Mouse (Mus musculus) fibroblast of lung, adult 2 months (primary cell): ENCODE measurements at regions not wholly inside any gene's neighbourhood (a gene's known extent, or its start where the extent isn't known, plus 50 kb on each side); places are given as distances from the start of the nearest gene placed in this dataset.

ENCODE experiments used
- DNase-seq: peaks from one replicate; pipeline ENCODE4 v3.0.0-alpha.2; 2011; ENCODE audit warnings: low read depth

DNA sequence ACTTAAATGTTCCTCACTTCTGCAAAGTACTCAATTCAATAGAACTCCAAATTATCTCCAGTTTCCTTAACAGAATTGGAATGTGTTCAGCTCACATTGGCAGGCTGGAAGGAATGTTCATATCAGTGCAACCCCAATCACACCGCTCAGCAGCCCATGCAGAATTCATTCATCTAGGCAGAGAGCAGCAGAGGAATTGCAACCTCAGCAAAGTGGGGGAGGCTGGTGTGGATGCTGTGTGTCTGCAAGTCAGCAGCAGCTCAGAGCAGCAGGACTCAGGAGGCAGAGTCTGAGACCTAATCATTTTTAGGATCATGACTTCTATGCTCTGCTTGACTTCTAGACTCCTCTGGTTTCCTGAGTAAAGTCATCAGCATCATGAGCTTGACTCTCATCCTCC is 100.7 kb upstream of the Chrna7 start:
- no peak for DNase-seq

DNA sequence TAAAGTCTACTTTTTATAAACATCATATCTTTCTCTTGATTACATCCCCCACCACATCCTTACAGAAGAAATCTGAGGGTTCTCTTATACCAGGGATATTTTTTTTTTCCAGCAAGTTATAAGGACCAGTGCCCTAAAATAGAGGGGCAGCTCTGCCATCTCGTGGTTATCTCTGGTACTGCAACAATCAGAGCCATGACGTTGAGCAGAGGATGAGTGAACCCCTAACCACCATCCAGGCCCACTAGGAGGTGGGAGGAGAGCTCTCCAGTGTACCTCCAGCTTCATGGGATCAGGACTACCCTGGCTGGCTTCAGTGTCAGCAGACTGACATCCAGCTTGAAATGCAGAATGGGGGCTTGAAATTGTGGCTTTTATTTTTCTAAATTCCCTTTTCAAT is 107.2 kb upstream of the Chrna7 start:
- no peak for DNase-seq

DNA sequence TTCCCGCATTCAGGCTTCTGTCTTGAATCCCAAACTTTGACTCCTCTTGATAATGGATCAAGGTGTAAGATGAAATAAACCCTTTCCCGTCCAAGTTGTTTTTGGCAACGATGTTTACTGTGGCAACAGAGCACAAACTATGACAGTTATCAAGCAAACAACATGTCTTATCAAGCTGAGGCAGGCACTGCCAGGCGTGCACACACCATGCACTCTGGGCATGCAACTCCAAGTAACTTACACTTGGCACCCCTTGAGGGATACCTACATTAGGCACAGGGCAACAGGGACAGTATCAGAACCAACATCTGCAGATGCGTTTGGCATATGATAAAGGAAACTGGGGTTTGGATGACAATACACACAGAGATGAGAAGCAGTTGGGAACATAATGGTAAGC is 108.8 kb upstream of the Chrna7 start:
- DNase-seq = no peak

DNA sequence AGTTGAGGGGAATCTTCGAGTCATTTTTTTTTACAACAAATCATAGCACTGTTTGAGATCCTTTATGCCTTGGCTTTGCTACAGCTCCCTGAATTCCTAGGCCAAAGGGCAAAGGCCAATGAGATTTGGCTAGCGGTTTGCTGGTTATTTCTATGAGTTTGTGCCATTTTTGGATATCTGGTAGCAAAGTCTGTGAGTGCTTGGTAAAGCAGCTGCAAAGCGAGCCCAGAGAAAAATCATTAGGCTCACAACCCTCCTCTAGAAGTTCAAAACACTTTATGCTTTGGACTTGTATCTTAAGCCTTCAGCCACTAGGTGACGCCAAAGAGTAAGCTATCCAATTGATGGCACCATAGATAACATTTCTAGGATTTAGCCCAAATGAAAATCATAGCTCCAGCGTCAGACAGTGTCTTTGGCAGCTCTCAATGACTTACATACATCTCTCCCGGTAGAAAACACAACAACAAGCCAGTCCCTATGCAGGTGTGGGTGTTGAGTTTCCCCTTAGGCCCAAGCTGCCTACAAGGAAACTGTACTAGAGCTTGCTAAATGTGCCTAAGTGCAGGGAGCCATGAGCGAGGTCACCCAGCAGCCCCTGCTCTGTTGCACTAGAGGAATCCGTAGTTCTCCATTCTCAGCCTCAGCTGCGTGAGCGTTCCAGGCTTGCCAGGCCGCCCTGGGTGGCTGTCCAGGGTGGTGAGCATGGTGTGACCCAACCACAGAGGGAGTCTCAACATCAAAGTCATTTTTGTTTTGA is 109.8 kb upstream of the Chrna7 start:
- peak; percentile 5 for DNase-seq

DNA sequence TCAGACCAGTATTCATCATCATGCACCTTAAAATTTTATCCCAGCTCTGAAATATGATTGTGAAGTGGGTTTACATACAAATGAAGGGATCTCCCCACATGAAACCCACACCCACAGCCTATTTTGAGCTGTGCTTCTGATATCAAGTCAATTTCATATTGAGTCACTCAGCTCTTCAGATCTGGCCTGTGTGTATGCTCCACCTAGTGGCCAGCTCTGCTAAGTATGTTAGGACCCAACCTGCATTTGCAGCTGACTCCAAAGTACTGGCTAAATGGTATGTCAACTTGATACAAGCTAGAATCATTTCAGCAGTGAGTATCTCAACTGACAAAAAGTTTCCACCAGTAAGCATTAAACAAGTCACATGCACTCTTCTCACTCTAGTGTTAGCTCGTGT is 109.4 kb upstream of the Otud7a start:
- DNase-seq = no peak

DNA sequence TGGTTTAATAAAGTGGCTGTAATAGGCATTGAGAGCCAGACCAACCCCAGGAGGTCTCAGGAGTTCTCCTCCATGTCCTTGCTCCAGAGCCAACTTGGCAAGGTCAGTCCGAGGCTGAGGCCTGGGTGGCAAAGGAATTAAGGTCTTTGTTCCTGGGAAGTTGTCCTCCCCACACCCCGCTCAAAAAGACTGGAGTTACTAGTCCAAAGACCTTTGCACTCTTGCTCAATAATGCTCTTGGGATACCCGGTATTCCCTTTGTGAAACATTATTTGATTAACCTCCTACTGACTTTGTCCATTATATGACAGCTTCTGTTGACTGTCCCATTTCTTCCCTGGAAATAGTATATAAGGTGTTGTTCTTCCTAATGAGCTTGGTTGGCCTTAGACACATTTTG is 108.5 kb upstream of the Otud7a start:
- DNase-seq = no peak

DNA sequence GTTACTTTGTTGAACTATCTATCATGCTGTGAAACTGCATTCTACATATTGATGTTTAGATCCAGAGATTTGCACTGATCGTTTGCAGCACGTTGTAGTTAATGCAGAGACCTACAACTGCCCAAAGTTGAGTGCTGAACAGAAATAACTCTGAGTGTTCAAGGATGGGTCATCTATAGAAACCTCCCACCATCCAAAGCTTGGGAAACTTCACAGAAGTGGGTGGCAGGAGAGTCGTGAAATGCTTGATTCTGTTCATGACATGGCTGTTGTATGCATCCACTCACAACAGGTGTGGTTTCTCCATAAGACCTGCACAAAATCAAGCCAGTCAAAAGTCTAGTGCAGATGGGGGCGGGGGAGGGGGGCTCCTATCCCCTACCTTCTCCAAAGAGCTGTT is 102.8 kb upstream of the Otud7a start:
- no peak for DNase-seq

DNA sequence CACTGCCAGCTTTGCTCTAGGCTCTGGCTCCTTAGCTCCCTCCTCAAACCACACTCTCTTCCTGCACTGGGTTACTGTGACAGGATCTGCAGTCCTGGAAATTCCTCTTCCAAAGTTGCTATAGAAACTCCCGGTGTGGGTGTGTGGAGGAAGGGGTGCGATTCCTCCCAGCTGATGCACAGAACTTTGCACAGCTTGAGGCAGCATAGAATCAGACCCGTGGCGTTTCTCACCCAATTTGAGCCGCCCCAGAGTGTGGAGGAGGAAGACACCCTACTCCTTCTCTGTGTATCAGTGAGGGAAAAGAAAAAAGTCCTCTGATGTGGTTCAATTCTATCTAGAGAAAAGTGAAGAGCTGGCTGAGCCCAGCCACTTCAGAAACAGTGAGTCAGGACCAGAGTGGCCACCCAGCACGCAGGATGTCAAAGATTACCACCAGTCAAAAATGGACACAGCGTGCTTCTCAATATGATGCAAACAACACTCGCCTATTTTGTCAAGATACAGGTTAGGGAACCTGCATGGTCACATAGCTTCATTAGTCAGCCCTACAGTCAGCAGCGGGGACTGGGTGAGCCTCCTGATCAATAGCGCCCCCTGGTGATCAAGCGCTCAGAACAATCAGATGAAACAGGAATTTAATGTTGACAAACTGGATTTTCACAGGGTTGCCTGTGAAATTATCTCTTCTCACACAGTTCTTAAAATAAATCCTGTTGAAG is 98.7 kb upstream of the Otud7a start:
- no peak for DNase-seq

DNA sequence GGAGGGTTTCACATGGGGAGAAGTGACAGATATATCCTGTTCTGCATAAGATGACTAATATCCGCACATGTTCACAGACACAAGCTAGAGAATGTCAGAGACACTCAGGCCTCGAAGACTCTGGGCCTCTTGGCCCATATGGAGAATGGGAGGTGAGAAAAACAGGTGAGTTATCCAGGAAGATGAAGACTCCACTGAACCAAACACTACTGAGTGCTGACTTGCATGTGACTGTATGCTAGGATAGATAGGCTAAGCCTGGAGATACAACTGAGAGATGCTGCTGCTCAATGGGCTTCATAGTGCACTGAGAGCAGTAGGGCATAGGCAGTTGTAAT is 98.2 kb upstream of the Otud7a start:
- no peak for DNase-seq
